Mouse (Mus musculus): ENCODE results near the gene Gfi1. TPM values are rescaled to one million over a fixed set of nuclear protein-coding genes. Genes with fewer than 3 reads are reported as not detected.

Gfi1 gene
- polyA plus RNA-seq, 1 experiment = 0.09 TPM

- no peak overlapping the region for H3K4me3 ChIP-seq (ENCODE audit: insufficient read depth, poor library complexity, severe bottlenecking)
- no peaks in the 10 kb centered on the region for H3K79me2 ChIP-seq (ENCODE audit: control insufficient read depth, insufficient read depth)
- no peaks in the 10 kb centered on the region for H3K79me3 ChIP-seq (ENCODE audit: low read depth)
- no peak overlapping the region for H3ac ChIP-seq (ENCODE audit: control insufficient read depth, insufficient read length, low read depth)
- peaks cover 42% of the 10 kb centered on the region for H3K27me3 ChIP-seq (ENCODE audit: control insufficient read depth, insufficient read depth, insufficient read length)
- no peaks in the 10 kb centered on the region for H3K36me3 ChIP-seq (ENCODE audit: control insufficient read depth, insufficient read depth)
- TF ChIP-seq CEBPB (IDR thresholded peaks at IDR 0.05; ENCODE audit: low read depth) (no peak), CTCF (IDR thresholded peaks at IDR 0.05; ENCODE audit: control insufficient read depth, insufficient read depth, insufficient read length) (no peak), MAX (IDR thresholded peaks at IDR 0.05) (no peak), FOSL1 (IDR thresholded peaks at IDR 0.05; ENCODE audit: insufficient read depth, low read length, poor library complexity, severe bottlenecking) (no peak), MYOG (IDR thresholded peaks at IDR 0.05; ENCODE audit: control insufficient read depth, extremely low read depth, insufficient read length) (no peak), USF1 (IDR thresholded peaks at IDR 0.05; ENCODE audit: low read depth) (no peak), MYOD1 (IDR thresholded peaks at IDR 0.05; ENCODE audit: control insufficient read depth, insufficient read length, low read depth) (no peak)
Measured at GRCm38 (mm10) chr5:107720511-107720910, 5.3 kb downstream of the Gfi1 start.

- TF ChIP-seq USF1 (IDR thresholded peaks at IDR 0.05; ENCODE audit: low read depth) (no peak), MAX (IDR thresholded peaks at IDR 0.05) (no peak), FOSL1 (IDR thresholded peaks at IDR 0.05; ENCODE audit: insufficient read depth, low read length, poor library complexity, severe bottlenecking) (no peak), CEBPB (IDR thresholded peaks at IDR 0.05; ENCODE audit: low read depth) (no peak), MYOD1 (IDR thresholded peaks at IDR 0.05; ENCODE audit: control insufficient read depth, insufficient read length, low read depth) (no peak), CTCF (IDR thresholded peaks at IDR 0.05; ENCODE audit: control insufficient read depth, insufficient read depth, insufficient read length) (no peak), MYOG (IDR thresholded peaks at IDR 0.05; ENCODE audit: control insufficient read depth, extremely low read depth, insufficient read length) (no peak)
- Histone ChIP-seq H3K27me3 (ENCODE audit: control insufficient read depth, insufficient read depth, insufficient read length) (peaks cover 38% of the 10 kb centered on the region), H3K79me3 (ENCODE audit: low read depth) (no peaks in the 10 kb centered on the region), H3K36me3 (ENCODE audit: control insufficient read depth, insufficient read depth) (no peaks in the 10 kb centered on the region), H3ac (ENCODE audit: control insufficient read depth, insufficient read length, low read depth) (no peak overlapping the region), H3K79me2 (ENCODE audit: control insufficient read depth, insufficient read depth) (no peaks in the 10 kb centered on the region), H3K4me3 (ENCODE audit: insufficient read depth, poor library complexity, severe bottlenecking) (no peak overlapping the region)
Measured at GRCm38 (mm10) chr5:107719786-107720185, 6.0 kb downstream of the Gfi1 start.

- H3K4me3 ChIP-seq (ENCODE audit: insufficient read depth, poor library complexity, severe bottlenecking) = no peak overlapping the region
- H3K36me3 ChIP-seq (ENCODE audit: control insufficient read depth, insufficient read depth) = no peaks in the 10 kb centered on the region
- H3K27me3 ChIP-seq (ENCODE audit: control insufficient read depth, insufficient read depth, insufficient read length) = peaks cover 38% of the 10 kb centered on the region
- H3K79me2 ChIP-seq (ENCODE audit: control insufficient read depth, insufficient read depth) = no peaks in the 10 kb centered on the region
- TF ChIP-seq MAX (IDR thresholded peaks at IDR 0.05) (no peak), CTCF (IDR thresholded peaks at IDR 0.05; ENCODE audit: control insufficient read depth, insufficient read depth, insufficient read length) (no peak)
- no peaks in the 10 kb centered on the region for H3K79me3 ChIP-seq (ENCODE audit: low read depth)
- H3ac ChIP-seq (ENCODE audit: control insufficient read depth, insufficient read length, low read depth) = no peak overlapping the region
Measured at GRCm38 (mm10) chr5:107719209-107719608, 6.6 kb downstream of the Gfi1 start.

- peaks cover 27% of the 10 kb centered on the region for H3K27me3 ChIP-seq (ENCODE audit: control insufficient read depth, insufficient read depth, insufficient read length)
- no peak overlapping the region for H3ac ChIP-seq (ENCODE audit: control insufficient read depth, insufficient read length, low read depth)
- no peak for TF ChIP-seq MAX (IDR thresholded peaks at IDR 0.05)
- no peak for TF ChIP-seq USF1 (IDR thresholded peaks at IDR 0.05; ENCODE audit: low read depth)
- no peak for TF ChIP-seq CTCF (IDR thresholded peaks at IDR 0.05; ENCODE audit: control insufficient read depth, insufficient read depth, insufficient read length)
- no peak for TF ChIP-seq MYOG (IDR thresholded peaks at IDR 0.05; ENCODE audit: control insufficient read depth, extremely low read depth, insufficient read length)
- no peak for TF ChIP-seq CEBPB (IDR thresholded peaks at IDR 0.05; ENCODE audit: low read depth)
- no peak for TF ChIP-seq FOSL1 (IDR thresholded peaks at IDR 0.05; ENCODE audit: insufficient read depth, low read length, poor library complexity, severe bottlenecking)
- no peak for TF ChIP-seq MYOD1 (IDR thresholded peaks at IDR 0.05; ENCODE audit: control insufficient read depth, insufficient read length, low read depth)
- no peaks in the 10 kb centered on the region for H3K36me3 ChIP-seq (ENCODE audit: control insufficient read depth, insufficient read depth)
- no peaks in the 10 kb centered on the region for H3K79me3 ChIP-seq (ENCODE audit: low read depth)
- H3K79me2 ChIP-seq (ENCODE audit: control insufficient read depth, insufficient read depth) = no peaks in the 10 kb centered on the region
- H3K4me3 ChIP-seq (ENCODE audit: insufficient read depth, poor library complexity, severe bottlenecking) = no peak overlapping the region
Measured at GRCm38 (mm10) chr5:107717871-107718361, 7.9 kb downstream of the Gfi1 start.

GRCm38 (mm10) chr5:107711689-107712088, 14.1 kb downstream of the Gfi1 start:
- H3K36me3 ChIP-seq (ENCODE audit: control insufficient read depth, insufficient read depth) = no peaks in the 10 kb centered on the region
- H3K79me2 ChIP-seq (ENCODE audit: control insufficient read depth, insufficient read depth) = no peaks in the 10 kb centered on the region
- H3ac ChIP-seq (ENCODE audit: control insufficient read depth, insufficient read length, low read depth) = no peak overlapping the region
- TF ChIP-seq MAX (IDR thresholded peaks at IDR 0.05) (no peak), CEBPB (IDR thresholded peaks at IDR 0.05; ENCODE audit: low read depth) (no peak), CTCF (IDR thresholded peaks at IDR 0.05; ENCODE audit: control insufficient read depth, insufficient read depth, insufficient read length) (no peak), USF1 (IDR thresholded peaks at IDR 0.05; ENCODE audit: low read depth) (no peak), MYOD1 (IDR thresholded peaks at IDR 0.05; ENCODE audit: control insufficient read depth, insufficient read length, low read depth) (no peak), MYOG (IDR thresholded peaks at IDR 0.05; ENCODE audit: control insufficient read depth, extremely low read depth, insufficient read length) (no peak)
- no peaks in the 10 kb centered on the region for H3K79me3 ChIP-seq (ENCODE audit: low read depth)
- no peak overlapping the region for H3K4me3 ChIP-seq (ENCODE audit: insufficient read depth, poor library complexity, severe bottlenecking)
- no peaks in the 10 kb centered on the region for H3K27me3 ChIP-seq (ENCODE audit: control insufficient read depth, insufficient read depth, insufficient read length)

- Histone ChIP-seq H3ac (ENCODE audit: control insufficient read depth, insufficient read length, low read depth) (no peak overlapping the region), H3K27me3 (ENCODE audit: control insufficient read depth, insufficient read depth, insufficient read length) (no peaks in the 10 kb centered on the region), H3K79me2 (ENCODE audit: control insufficient read depth, insufficient read depth) (no peaks in the 10 kb centered on the region)
Measured at GRCm38 (mm10) chr5:107708124-107708797, 17.6 kb downstream of the Gfi1 start.

More at GRCm38 (mm10) chr5:107708124-107708797, 17.6 kb downstream of the Gfi1 start:
- H3K4me3 ChIP-seq (ENCODE audit: insufficient read depth, poor library complexity, severe bottlenecking) = no peak overlapping the region
- no peaks in the 10 kb centered on the region for H3K79me3 ChIP-seq (ENCODE audit: low read depth)
- no peak for TF ChIP-seq MYOD1 (IDR thresholded peaks at IDR 0.05; ENCODE audit: control insufficient read depth, insufficient read length, low read depth)
- TF ChIP-seq MYOG (IDR thresholded peaks at IDR 0.05; ENCODE audit: control insufficient read depth, extremely low read depth, insufficient read length) = no peak
- no peak for TF ChIP-seq FOSL1 (IDR thresholded peaks at IDR 0.05; ENCODE audit: insufficient read depth, low read length, poor library complexity, severe bottlenecking)
- no peak for TF ChIP-seq MAX (IDR thresholded peaks at IDR 0.05)
- no peak for TF ChIP-seq USF1 (IDR thresholded peaks at IDR 0.05; ENCODE audit: low read depth)
- TF ChIP-seq CTCF (IDR thresholded peaks at IDR 0.05; ENCODE audit: control insufficient read depth, insufficient read depth, insufficient read length) = no peak
- no peak for TF ChIP-seq CEBPB (IDR thresholded peaks at IDR 0.05; ENCODE audit: low read depth)
- H3K36me3 ChIP-seq (ENCODE audit: control insufficient read depth, insufficient read depth) = no peaks in the 10 kb centered on the region
